Mouse (Mus musculus) heart, postnatal 10 days (tissue): ENCODE data around the gene Meis1. TPM values are rescaled to one million over a fixed set of nuclear protein-coding genes. Genes with fewer than 3 reads are reported as not detected.

ENCODE experiments used
- DNase-seq, 2 experiments: peaks; one replicate each; pipeline ENCODE4 v3.0.0; 2021
- intact Hi-C: fragments of 180-260 bp; cut with DNase I; formaldehyde crosslinking; loops from one replicate; pipeline ENCODE4 v1.15.1; 2025
- total RNA-seq, 2 experiments: library from RNA; stranded (reverse); gene quantifications; 2 replicates each; pipeline ENCODE4 v1.2.3; 2021

Meis1 gene
- total RNA-seq: 10 to 100 TPM; 26.9 to 44.1 TPM

- peak; percentile 93 to 95 for DNase-seq
- intact Hi-C loops: loop anchor here (1.0 kb wide), 1 partner anchor 140 kb away; no protein-coding TSS in a partner anchor
Observed at GRCm38 (mm10) chr11:19018489-19019203, at the start of gene Meis1. TSS of gene Meis1 (minus strand) at chr11:19018985.

GRCm38 (mm10) chr11:19067334-19067733, 48.5 kb upstream of the Meis1 start:
- DNase-seq: no peak
- intact Hi-C loops: no loop called here

DNA sequence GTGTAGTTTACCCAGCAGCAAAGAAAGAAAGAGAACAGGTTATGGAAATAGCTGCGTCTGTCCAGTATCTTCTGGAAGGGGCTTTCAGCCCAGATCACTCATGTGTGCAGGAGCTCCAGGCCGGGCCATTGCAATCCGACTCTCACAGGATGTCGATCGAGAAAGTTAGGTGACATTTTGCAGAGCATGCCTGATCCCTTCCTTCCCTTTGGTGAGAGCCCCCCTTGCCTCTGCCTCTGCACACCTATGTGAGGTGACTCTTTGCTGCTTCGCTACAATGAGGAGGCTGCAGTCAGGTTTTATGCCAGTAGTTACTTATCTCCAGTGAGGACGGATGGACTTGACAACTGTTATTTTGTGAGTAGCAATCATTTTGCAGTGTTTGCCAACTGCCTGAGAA, 30.5 kb upstream of the Meis1 start:
- intact Hi-C loops: no loop called here
- no peak for DNase-seq

- DNase-seq: no peak
- intact Hi-C loops: no loop called here
Observed at GRCm38 (mm10) chr11:19036595-19037166, 17.9 kb upstream of the Meis1 start.

DNA sequence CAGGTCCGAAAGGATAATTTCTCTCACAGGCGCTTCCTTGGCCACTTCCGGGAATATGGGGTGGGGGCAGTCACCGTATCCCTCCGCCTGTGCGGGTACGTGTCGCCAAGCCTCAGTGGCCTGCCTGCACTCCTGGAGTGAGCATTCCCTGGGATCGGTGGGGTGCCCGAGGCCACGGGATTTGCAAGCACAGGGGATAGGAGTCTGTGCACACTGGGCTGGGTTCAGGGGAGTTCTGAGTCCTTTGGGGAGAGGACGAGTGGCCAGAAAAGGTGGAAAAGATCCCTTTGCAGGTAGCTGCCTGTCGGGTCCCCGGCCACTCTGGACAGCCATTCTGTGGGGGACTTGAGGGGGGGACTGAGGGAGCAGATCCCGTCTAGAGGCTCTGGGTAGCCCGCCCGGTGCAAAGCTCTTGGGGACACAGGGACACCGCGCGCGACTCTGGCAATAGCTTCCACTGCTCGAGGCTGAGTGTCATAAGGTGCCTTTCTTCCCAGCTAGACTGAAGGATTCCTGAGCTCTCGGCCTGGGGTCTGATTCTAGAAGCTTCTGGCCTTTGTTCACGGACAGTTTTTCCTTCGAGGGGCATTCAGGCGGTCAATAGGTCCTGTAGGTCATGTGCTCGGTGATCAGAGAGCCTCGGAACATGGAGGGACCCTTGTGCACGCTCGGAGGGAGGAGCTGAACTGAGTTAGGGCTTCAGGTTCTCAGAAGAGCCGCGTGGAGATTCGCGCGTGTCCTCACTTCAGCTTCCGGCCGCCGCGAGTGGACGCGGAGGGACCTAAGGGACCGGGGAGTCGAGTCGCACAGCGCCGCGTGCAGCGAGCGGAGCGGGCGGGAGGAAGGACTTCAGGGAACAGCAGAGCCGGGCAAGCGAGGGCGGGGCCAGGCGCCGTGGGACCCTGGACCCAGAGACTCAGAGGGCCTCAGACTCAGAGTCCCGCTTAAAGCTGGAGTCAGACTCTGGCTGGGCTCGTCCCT, 8.1 kb upstream of the Meis1 start:
- peak; percentile 70 to 73 for DNase-seq
- intact Hi-C loops: loop anchor here (5.0 to 10.0 kb wide), 3 partner anchors 645 to 1072 kb away; partner anchors contain the start of gene Etaa1

DNA sequence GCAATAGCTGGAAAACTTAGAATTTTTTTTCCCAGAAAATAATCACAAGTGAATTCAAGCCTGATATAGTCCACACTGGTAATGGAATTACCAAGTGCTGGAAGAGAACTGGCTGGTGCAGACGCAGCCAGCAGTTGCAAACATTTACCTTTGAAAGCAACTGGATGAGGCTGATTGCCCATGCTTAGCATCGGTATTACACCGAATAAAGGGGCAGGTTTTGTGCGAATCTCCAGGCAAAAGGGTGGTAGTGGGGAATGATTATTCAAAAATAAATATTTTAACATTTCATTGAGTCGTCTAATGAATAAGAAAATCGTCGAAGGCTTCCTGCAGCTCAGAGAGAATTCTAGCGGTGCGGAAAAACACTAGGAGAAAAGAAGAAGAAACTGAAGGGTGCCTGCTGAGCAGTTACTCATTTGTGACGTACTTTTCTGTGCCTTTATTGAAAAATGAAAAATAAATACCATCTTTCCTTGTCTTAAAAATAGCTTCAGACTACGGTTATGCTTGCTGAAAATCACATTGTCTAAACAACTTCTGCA, 7.3 kb upstream of the Meis1 start:
- no peak for DNase-seq

DNA sequence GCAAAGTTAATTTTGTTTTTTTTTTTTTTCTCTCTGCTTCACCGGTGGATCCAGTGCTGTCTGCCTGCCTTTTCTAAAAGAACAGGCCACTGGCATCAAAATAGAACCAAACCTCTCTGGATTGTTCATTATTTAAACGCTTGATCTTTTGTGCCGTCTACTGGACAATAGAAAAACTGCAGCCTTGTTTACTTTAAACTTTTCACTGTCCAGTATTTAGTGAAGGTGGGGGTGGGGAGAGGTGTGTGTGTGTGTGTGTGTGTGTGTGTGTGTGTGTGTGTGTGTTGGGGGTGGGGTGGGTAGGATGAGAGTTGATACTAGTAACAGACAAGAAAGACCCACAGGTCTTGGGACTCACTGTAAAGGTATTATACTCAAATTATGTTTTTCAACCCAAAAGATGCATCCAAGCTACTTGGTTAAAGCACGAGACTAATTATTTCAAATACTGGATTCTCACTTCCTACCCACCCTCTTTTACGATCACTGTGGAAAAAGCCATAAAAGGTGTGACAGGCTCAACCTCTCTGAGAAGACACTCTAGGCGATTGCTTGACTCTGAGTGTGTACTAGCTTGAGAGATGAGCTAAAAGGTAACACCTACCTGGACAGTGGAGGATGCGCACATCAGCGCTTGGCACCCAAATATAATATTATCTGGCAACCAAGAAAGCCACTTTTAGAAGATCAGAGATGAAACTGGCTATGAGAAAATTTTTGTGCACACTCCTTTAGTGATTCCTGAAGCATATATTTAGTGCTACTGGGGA, 5.9 kb upstream of the Meis1 start:
- intact Hi-C loops: loop anchor here (1.0 to 10.0 kb wide), 10 partner anchors 147 to 1742 kb away; partner anchors contain the start of gene Etaa1
- DNase-seq: peak; percentile 72 to 79

More for the DNA sequence above, 7.3 kb upstream of the Meis1 start:
- intact Hi-C loops: loop anchor here (2.0 to 10.0 kb wide), 5 partner anchors 646 to 1071 kb away; partner anchors contain the start of gene Etaa1

GRCm38 (mm10) chr11:19023356-19023755, 4.6 kb upstream of the Meis1 start:
- no peak for DNase-seq
- intact Hi-C loops: loop anchor here (5.0 to 10.0 kb wide), 5 partner anchors 1009 to 1741 kb away; partner anchors contain the start of gene Etaa1

DNA sequence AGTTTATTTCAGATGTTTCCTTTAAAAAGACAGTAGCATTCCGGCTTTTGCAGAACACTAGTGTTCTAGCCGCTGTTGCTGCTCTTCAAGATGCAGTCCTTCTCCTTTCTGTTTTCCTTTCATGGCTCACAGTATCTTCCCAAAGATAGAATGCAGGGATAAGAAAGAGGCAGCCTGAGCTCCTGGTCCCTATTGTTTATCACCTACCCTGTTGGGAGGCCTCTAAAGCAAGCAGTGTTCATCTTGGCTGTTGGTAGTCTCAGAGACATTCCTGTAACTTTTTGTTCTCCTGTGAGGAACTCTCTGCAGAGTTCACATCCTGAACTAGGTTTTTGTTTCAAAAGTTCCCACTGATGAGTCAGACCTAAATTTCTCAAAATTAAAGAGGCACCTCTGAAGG, 3.8 kb upstream of the Meis1 start:
- intact Hi-C loops: loop anchor here (5.0 to 10.0 kb wide), 5 partner anchors 1008 to 1740 kb away; partner anchors contain the start of gene Etaa1

DNA sequence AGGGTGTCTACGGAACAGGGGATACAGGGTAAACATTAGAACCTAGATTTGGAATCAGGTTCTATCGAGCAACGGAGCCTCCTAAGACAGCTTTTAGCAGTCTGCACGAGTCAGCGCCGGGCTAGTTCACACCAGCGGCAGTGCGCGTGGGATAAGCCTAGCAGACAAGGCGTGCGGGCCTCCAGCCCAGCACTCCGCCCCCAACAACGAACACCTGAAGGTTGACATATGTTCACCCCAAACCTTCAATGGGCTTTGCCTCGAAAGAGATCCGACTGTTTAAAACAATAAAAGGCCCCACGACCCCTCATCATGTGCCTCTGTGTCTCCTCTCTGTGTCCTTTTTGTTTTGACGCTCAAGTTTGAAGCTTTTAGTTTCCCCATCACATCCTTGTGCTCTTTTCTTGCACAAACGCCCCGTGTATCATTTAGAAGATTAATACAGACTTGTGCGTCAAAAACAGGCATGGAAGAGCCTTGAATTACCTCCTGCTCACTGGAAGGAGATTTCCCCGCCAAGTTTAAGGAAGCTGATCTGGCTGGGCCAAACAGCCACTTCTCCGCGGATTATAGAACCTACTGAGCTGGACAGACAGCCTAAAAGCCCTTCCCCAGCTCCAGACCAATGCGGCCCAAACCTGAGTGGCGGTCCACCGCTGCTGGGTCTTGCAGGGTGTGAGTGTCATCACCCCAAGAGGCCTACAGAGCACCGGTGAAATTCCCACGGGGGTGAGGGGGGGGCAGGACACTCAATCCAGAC, 2.3 kb upstream of the Meis1 start:
- DNase-seq: peak; percentile 54 to 56
- intact Hi-C loops: loop anchor here (5.0 to 10.0 kb wide), 5 partner anchors 1006 to 1739 kb away; partner anchors contain the start of gene Etaa1

More for the DNA sequence above, 3.8 kb upstream of the Meis1 start:
- no peak for DNase-seq

- intact Hi-C loops: loop anchor here (5.0 to 10.0 kb wide), 5 partner anchors 1006 to 1738 kb away; partner anchors contain the start of gene Etaa1
- DNase-seq: peak; percentile 96
Observed at GRCm38 (mm10) chr11:19020371-19020824, 1.6 kb upstream of the Meis1 start.

DNA sequence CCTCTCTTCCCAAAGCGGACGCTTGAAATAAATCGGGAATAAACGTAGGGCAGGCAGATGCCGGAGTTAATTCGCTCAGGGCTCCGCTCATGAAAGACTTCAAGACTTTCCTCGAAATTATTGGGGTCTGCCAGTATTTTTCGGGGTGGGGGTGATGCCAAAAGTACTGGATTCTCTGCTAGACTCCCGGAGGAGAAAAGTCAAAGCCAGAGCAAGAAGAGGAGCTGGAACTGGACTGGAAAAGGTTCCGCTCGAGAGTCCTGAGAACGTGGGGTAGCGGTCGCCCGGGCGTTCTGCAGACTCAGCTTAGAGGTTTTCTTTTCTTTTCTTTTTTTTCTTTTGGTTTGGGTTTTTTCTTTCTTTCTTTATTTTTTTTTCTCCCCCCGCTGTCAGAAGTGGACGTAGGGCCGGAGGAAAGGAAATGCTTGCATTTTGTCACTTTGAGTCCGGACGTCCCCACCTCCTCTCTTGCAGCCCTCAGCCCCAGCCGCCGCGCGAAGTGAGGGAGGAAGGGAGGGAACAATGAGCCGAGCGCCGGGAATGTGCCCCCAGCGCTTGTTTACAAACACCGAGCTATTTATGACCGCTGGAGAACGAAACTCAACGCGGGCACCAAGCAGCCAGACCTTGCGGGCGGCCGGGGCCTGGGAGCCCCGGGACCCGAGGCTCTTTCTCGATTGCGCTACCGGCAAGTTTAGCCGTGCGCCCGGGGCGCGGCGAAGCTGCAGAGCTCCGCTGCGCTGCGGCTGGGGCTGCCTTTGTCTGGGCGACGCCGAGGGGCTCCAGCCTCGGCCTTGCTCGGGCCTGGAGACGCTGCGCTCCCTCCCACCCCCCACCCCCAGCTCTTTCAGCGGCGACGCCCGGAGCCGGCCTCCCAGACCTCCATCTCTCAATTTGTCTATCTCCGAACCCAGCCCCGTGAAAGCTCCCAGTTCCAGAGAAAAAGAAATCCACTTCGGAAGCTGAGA, 703 bp upstream of the Meis1 start:
- DNase-seq: peak; percentile 80 to 84
- intact Hi-C loops: loop anchor here (5.0 to 10.0 kb wide), 5 partner anchors 1005 to 1737 kb away; partner anchors contain the start of gene Etaa1

DNA sequence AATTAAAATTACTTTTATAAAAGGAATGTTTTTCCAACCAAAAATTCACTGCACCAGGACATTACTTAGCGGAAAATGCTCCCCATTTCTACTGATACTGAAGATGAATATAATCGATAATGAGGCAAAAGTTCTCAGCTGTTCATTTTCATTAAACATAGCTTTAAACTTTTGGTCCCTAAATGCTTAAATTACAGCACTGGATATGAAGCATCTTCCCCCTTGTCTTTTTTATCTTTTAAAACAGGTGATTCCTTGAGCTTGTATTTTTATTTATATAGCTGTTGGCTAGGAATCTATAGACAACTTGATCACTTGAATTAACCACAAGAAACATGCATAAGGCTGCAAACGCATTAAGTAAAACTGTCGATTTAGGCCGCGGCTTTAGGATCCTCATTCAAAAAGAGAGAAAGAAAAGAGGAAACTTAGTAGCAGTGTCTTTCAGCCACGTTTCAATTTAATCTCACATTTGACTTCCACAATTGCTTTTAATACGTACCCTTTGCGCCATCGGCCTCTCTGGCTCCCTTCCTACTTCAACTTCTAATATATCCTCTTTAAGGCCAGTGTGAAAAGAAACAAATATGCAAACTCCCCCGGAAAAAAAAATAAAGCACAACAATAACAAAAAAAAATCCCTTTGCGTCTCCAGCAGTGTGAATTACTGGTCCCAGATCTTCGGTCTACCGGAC, 919 bp downstream of the Meis1 start:
- peak in 1 of 2 experiments; percentile 45 for DNase-seq
- intact Hi-C loops: loop anchor here (1.0 kb wide), 2 partner anchors 61 to 140 kb away; no protein-coding TSS in a partner anchor

- DNase-seq: no peak
- intact Hi-C loops: loop anchor here (1.0 kb wide), 1 partner anchor 60 kb away; no protein-coding TSS in a partner anchor
Observed at GRCm38 (mm10) chr11:19017262-19017661, 1.5 kb downstream of the Meis1 start.

- intact Hi-C loops: loop anchor here (1.0 kb wide), 1 partner anchor 59 kb away; no protein-coding TSS in a partner anchor
- peak in 1 of 2 experiments; percentile 56 for DNase-seq
Observed at GRCm38 (mm10) chr11:19016481-19017220, 2.1 kb downstream of the Meis1 start.
